Mouse (Mus musculus) limb, embryonic 14.5 days (tissue): ENCODE results near the gene Dleu7. TPM values are rescaled to one million over a fixed set of nuclear protein-coding genes. Genes with fewer than 3 reads are reported as not detected.

Source experiments
- ATAC-seq: fragments of 200-750 bp; cut with Nextera tagmentation; 2 replicates; pipeline ENCODE4 v1.8.0; 2017; ENCODE audit warnings: low read depth, moderate number of reproducible peaks, moderate TSS enrichment; ENCODE audit not compliant: low FRiP score
- DNase-seq: peaks from one replicate; pipeline ENCODE4 v3.0.0-alpha.2; 2015; ENCODE audit warnings: low spot score
- H3K27ac ChIP-seq: fragments of 300-500 bp; sonication (generic); replicated peaks from 2 replicates; pipeline ENCODE4 v1.5.1; 2014; ENCODE audit warnings: low read depth, mild to moderate bottlenecking, low read length, moderate library complexity, mixed read lengths
- H3K27me3 ChIP-seq: fragments of 300-500 bp; sonication (generic); 2 replicates; pipeline ENCODE4 v1.6.1; 2014; ENCODE audit warnings: low read length, mixed read lengths; ENCODE audit not compliant: control insufficient read depth, insufficient read depth
- H3K36me3 ChIP-seq: fragments of 300-500 bp; sonication (generic); 2 replicates; pipeline ENCODE4 v1.6.1; 2014; ENCODE audit warnings: mild to moderate bottlenecking, low read length, moderate library complexity, mixed read lengths; ENCODE audit not compliant: control insufficient read depth, insufficient read depth
- H3K4me1 ChIP-seq: fragments of 300-500 bp; sonication (generic); 2 replicates; pipeline ENCODE4 v1.6.1; 2014; ENCODE audit warnings: antibody characterized with exemption, low read length, mixed read lengths; ENCODE audit not compliant: control insufficient read depth, insufficient read depth
- H3K4me2 ChIP-seq: fragments of 300-500 bp; sonication (generic); replicated peaks from 2 replicates; pipeline ENCODE4 v1.6.1; 2014; ENCODE audit warnings: low read depth, mild to moderate bottlenecking, low read length, moderate library complexity; ENCODE audit not compliant: severe bottlenecking
- H3K4me3 ChIP-seq: fragments of 300-500 bp; sonication (generic); replicated peaks from 2 replicates; pipeline ENCODE4 v1.5.1; 2014; ENCODE audit warnings: low read length
- H3K9ac ChIP-seq: fragments of 300-500 bp; sonication (generic); 2 replicates; pipeline ENCODE4 v1.6.1; 2014; ENCODE audit warnings: mild to moderate bottlenecking, low read depth, low read length, moderate library complexity; ENCODE audit not compliant: severe bottlenecking
- H3K9me3 ChIP-seq: fragments of 300-500 bp; sonication (generic); 2 replicates; pipeline ENCODE4 v1.6.1; 2016; ENCODE audit warnings: low read length; ENCODE audit not compliant: control insufficient read depth
- POLR2A ChIP-seq: fragments of 200-500 bp; IDR thresholded peaks from 2 replicates; pipeline ENCODE4 v1.8.0; 2012; ENCODE audit warnings: inconsistent platforms, mild to moderate bottlenecking, moderate library complexity, borderline replicate concordance; ENCODE audit not compliant: insufficient read depth, insufficient read length; ENCODE audit errors: extremely low read depth
- WGBS: fragments of 180-500 bp; shearing (Covaris S2); extraction: QIAGEN DNeasy Blood & Tissue Kit; methylation state at CpG from one replicate; pipeline ENCODE4 v1.1.7; 2014; 5-methylcytosine and 5-hydroxymethylcytosine counted together
- polyA plus RNA-seq, 2 experiments: library from polyadenylated mRNA; depleted of rRNA in 1 of 2; stranded (reverse) in 1 of 2; unstranded in 1 of 2; fragments of >200 nt; fragmentation: Nextera tagmentation in 1 of 2; extraction: Ambion mirVana in 1 of 2; gene quantifications; 2 replicates each; pipeline versions ENCODE4 v1.2.1 to v1.2.3; 2012 to 2014

Dleu7 gene
- polyA plus RNA-seq, 2 experiments = 1.5 to 1.6 TPM

DNA sequence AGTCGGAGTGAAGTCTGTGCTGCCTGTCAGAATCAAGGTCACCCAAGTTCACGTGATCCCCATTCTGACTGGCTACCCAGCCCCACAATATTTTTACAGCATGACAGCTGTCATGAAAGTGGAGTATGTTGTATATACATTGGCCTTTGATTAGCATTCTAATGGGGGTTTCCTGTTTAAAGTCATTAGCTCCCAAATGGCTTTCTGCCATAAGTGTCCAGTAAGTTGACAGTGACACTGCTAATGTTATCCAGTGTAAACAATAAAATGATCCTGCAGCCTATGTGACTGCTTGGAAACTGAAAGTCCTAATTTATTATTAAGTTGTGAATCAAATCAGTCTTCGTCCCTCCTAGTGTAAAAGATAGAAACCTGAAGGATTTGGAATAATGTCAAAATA is 33.2 kb upstream of the Dleu7 start:
- Histone ChIP-seq H3K36me3 (no peaks in the 10 kb centered on the region), H3K9me3 (no peaks in the 10 kb centered on the region), H3K27me3 (no peaks in the 10 kb centered on the region), H3K4me2 (no peak overlapping the region), H3K4me3 (no peak overlapping the region), H3K4me1 (peaks cover 13% of the 10 kb centered on the region), H3K9ac (no peak overlapping the region), H3K27ac (no peak overlapping the region)
- no peak for DNase-seq
- 75% methylated on average over 3 of the region's 3 CpGs for WGBS
- ATAC-seq = no peak
- TF ChIP-seq POLR2A = no peak

DNA sequence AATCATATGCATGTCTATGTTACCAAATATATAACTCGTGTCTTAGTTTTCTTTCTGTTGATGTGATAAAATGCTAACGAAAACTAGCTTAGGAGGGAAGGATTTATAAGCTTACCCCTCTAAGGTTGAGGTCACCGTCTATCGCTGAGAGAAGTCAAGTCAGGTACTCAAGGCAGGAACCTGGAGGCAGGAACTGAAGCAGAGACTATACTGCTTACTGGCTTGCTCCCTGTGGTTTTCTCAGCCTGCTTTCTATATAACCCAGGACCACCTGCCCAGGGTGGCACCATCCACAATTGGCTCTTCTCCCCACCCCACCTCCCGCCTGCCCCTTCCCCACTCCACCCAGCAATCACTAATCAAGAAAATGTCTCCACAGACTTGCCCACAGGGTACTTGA is 32.1 kb upstream of the Dleu7 start:
- H3K4me1 ChIP-seq = peaks cover 13% of the 10 kb centered on the region
- DNase-seq (no peak), ATAC-seq (no peak)
- H3K9ac ChIP-seq = no peak overlapping the region
- H3K27me3 ChIP-seq = no peaks in the 10 kb centered on the region
- WGBS = 83% methylated on average over 5 of the region's 5 CpGs
- H3K36me3 ChIP-seq = no peaks in the 10 kb centered on the region
- no peak overlapping the region for H3K4me2 ChIP-seq
- no peak overlapping the region for H3K27ac ChIP-seq
- no peaks in the 10 kb centered on the region for H3K9me3 ChIP-seq
- no peak overlapping the region for H3K4me3 ChIP-seq
- no peak for TF ChIP-seq POLR2A

DNA sequence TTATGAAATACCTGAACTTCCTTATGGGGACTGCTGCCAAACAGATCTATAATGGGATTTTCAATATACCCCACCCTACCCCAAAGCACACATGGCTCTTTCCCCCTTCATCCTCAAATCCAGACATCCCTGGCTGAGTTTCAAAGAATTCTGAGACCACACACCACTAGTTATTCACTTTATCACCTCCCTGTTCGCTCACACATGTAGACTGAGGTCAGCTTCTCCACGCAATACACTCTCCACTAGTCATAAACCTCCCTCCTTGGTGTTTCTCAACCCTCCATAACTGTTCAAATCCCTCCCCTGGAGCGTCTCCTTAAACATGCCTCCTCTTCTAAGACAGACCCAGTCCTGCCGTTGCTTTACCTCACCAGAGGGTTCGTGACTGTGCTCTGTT is 30.6 kb upstream of the Dleu7 start:
- Histone ChIP-seq H3K9me3 (no peaks in the 10 kb centered on the region), H3K4me2 (no peak overlapping the region), H3K27me3 (no peaks in the 10 kb centered on the region), H3K36me3 (no peaks in the 10 kb centered on the region), H3K9ac (no peak overlapping the region), H3K4me1 (peaks cover 13% of the 10 kb centered on the region), H3K4me3 (no peak overlapping the region), H3K27ac (0 out of 2 replicates have a peak overlapping the region, but pooled peaks have one; percentile 33)
- WGBS = 38% methylated on average over 5 of the region's 5 CpGs
- peak; percentile 66 for DNase-seq
- ATAC-seq = peak; percentile 80
- TF ChIP-seq POLR2A = no peak

GRCm38 (mm10) chr14:62322581-62323344 is 29.9 kb upstream of the Dleu7 start:
- DNase-seq (peak; percentile 54), ATAC-seq (peak; percentile 58)
- Histone ChIP-seq H3K4me2 (no peak overlapping the region), H3K27me3 (no peaks in the 10 kb centered on the region), H3K36me3 (no peaks in the 10 kb centered on the region), H3K9ac (no peak overlapping the region), H3K27ac (0 out of 2 replicates have a peak overlapping the region, but pooled peaks have one; percentile 3), H3K9me3 (no peaks in the 10 kb centered on the region), H3K4me1 (peaks cover 13% of the 10 kb centered on the region), H3K4me3 (no peak overlapping the region)
- 31% methylated on average over 6 of the region's 6 CpGs for WGBS
- no peak for TF ChIP-seq POLR2A

GRCm38 (mm10) chr14:62311672-62312071 is 18.8 kb upstream of the Dleu7 start:
- Histone ChIP-seq H3K4me3 (no peak overlapping the region), H3K27ac (no peak overlapping the region), H3K36me3 (no peaks in the 10 kb centered on the region), H3K9ac (no peak overlapping the region), H3K9me3 (no peaks in the 10 kb centered on the region), H3K4me2 (no peak overlapping the region), H3K27me3 (no peaks in the 10 kb centered on the region), H3K4me1 (peaks cover 14% of the 10 kb centered on the region; the same call in 1 of the 2 replicates)
- TF ChIP-seq POLR2A = no peak
- ATAC-seq = no peak
- no peak for DNase-seq
- 96% methylated on average over 1 of the region's 1 CpGs for WGBS
